Mouse (Mus musculus): ENCODE results near the gene Fsd2.

GRCm38 (mm10) chr7:81497171-81497570 is 69.6 kb downstream of the Fsd2 start:
- TF ChIP-seq CTCF (IDR thresholded peaks at IDR 0.05; ENCODE audit: low read depth, low read length): no peak
- TF ChIP-seq GATA1 (IDR thresholded peaks at IDR 0.05; ENCODE audit: borderline replicate concordance, low read length): no peak
- TF ChIP-seq POLR2AphosphoS5 (IDR thresholded peaks at IDR 0.05; ENCODE audit: insufficient replicate concordance, low read depth, low read length): no peak
- no peak for TF ChIP-seq TAL1 (conservative IDR thresholded peaks at IDR 0.05; ENCODE audit: low read depth, low read length)
- no peak for TF ChIP-seq GATA2 (IDR thresholded peaks at IDR 0.05; ENCODE audit: borderline replicate concordance, low read depth, low read length)

All from G1E (cell line).